Mouse (Mus musculus): ENCODE data around the gene Galnt15. TPM values are rescaled to one million over a fixed set of nuclear protein-coding genes. Genes with fewer than 3 reads are reported as not detected.

Gene Galnt15
- total RNA-seq, 2 experiments from 2014 or later: 1.3 to 2.0 TPM

Other genes with a start within 250 kb of the Galnt15 start
- 10 to 100 TPM; 49.3 to 56.8 TPM for gene Ankrd28, start 198.3 kb upstream of the Galnt15 start, total RNA-seq (2021)
- 10 to 100 TPM; 11.9 to 16.3 TPM for gene Oxnad1, start 56.4 kb downstream of the Galnt15 start, total RNA-seq (2021)
- 10 to 100 TPM; 47.2 to 48.4 TPM for gene Dph3, start 56.7 kb downstream of the Galnt15 start, total RNA-seq (2021)
- not detected for gene Msmb, start 113.0 kb downstream of the Galnt15 start, total RNA-seq (2021)
- 100 to 1,000 TPM; 104 to 123 TPM for gene Ncoa4, start 130.9 kb downstream of the Galnt15 start, total RNA-seq (2021)
- gene Timm23, start 172.9 kb downstream of the Galnt15 start, total RNA-seq (2021): 10 to 100 TPM; 64.0 to 86.2 TPM
- gene Parg, start 173.0 kb downstream of the Galnt15 start, total RNA-seq (2021): 10 to 100 TPM; 39.4 to 46.9 TPM

All from left cerebral cortex, postnatal 25 days (tissue).